Mouse (Mus musculus): ENCODE measurements around the gene Trim14. TPM values are rescaled to one million over a fixed set of nuclear protein-coding genes. Genes with fewer than 3 reads are reported as not detected.

Trim14 gene
- polyA plus RNA-seq, 1 experiment from 2014 or later: 3.1 TPM

DNA sequence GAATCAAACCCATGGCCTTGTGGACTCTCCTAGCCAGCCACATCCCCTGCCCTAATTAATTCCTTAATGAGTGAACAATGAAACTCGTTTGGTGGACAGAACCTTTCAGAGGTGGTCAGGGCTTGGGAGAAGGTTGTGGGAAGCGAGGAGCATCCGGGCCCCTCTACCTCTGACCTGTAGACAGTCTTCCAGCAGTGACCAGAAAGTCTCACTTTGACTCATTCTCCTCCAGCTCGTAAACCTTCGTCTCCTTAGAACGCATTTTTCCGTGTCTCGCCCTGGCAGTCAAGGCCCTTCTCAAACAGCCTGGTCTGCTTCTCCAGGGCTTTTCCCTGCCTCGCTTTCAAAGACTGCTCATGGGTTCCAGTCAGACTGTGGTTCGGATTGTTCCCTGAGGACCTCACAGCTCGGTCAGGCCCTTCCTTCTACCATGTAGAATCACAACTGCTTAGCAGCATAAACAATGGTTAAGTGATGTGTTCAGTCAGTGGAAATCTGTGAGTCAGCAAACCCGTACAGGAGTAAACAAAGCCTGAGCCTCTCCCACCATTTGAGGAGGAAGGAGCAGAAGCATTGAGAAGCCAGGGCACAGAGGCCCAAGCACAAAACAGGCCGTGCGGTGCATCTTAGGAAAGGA lies 24.2 kb upstream of the Trim14 start:
- Histone ChIP-seq H3K4me1 (ENCODE audit: insufficient read depth) (no peaks in the 10 kb centered on the region), H3K9me3 (ENCODE audit: low read depth, low read length) (no peaks in the 10 kb centered on the region), H3K36me3 (ENCODE audit: insufficient read depth) (no peaks in the 10 kb centered on the region), H3K27me3 (ENCODE audit: insufficient read depth, low read length) (no peaks in the 10 kb centered on the region), H3K9ac (no peak overlapping the region), H3K4me3 (ENCODE audit: low read depth, low read length) (no peak overlapping the region), H3K27ac (ENCODE audit: low read depth) (no peak overlapping the region), H3K4me2 (no peak overlapping the region)
- DNase-seq: no peak
- no peak for TF ChIP-seq CTCF (IDR thresholded peaks at IDR 0.05; ENCODE audit: low read depth)
- no peak for ATAC-seq (ENCODE audit: insufficient read depth)
- WGBS: 76% methylated on average over 14 of the region's 14 CpGs

DNA sequence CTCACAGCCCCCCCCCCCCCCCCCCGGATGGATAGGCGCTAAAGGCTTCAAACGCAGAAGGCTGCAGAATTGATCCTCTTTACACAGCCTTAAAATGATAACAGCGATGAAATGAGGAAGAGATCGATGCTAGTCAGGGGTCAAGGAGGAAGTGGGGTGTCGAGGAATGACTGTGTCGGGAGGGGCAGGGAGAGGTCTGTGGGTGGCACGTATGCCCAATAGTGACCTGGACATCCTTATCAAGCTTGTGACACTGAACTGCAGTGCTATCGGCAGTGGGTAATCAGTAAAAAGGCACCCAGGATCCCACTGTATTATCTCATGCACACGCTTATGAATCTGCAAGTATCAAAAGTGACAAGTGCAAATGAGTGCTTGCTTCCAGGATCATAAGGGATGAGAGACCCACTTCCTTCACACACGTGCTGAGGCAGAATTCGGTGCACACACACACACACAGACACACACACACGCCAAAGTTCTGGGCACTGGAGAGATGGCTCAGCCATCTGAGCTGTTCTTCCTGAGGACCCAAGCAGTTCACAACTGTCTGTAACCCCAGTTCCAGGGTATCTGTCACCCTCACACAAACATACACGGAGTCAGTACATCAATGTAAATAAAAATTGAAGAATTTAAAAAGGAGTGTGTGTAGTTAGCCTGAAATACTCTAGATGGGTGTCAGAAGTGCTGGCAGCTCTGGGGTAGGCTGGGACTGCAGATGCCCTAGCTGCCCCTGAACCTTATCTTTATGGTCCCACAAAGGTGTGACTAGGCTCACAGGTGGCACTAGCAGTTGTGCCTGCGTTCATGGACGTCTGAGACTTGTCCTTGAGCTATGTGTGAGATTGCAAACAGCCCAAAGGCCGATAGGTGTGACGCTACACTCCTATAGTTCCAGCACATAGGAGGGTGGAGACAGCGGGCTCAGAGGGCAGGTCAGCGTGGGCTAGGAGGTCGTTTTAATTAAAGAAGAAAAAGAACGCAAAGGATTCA lies 23.0 kb upstream of the Trim14 start:
- H3K4me1 ChIP-seq (ENCODE audit: insufficient read depth): no peaks in the 10 kb centered on the region
- no peak overlapping the region for H3K9ac ChIP-seq
- no peak overlapping the region for H3K4me3 ChIP-seq (ENCODE audit: low read depth, low read length)
- H3K27me3 ChIP-seq (ENCODE audit: insufficient read depth, low read length): no peaks in the 10 kb centered on the region
- H3K27ac ChIP-seq (ENCODE audit: low read depth): no peak overlapping the region
- no peaks in the 10 kb centered on the region for H3K36me3 ChIP-seq (ENCODE audit: insufficient read depth)
- no peaks in the 10 kb centered on the region for H3K9me3 ChIP-seq (ENCODE audit: low read depth, low read length)
- H3K4me2 ChIP-seq: no peak overlapping the region
- ATAC-seq (ENCODE audit: insufficient read depth) (no peak), DNase-seq (no peak)
- TF ChIP-seq CTCF (IDR thresholded peaks at IDR 0.05; ENCODE audit: low read depth): no peak
- 51% methylated on average over 22 of the region's 22 CpGs for WGBS

DNA sequence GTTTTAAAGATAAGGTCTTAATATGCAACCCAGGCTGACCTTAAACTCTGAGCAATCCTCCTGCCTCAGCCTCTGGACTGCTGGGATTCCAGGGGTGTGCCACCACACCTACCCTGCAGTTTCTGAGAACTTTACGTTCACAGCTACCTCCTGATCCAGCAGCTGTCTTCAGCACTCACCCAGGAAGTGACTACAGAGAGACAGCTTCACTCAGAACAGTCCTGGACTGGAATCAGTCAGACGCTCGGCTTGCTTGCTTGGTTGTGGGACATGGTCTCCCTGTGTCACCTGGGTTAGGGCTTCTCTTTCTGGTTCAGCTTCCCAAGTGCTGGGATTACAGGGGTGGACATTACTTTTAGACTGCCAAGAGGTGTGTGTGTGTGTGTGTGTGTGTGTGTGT lies 21.0 kb upstream of the Trim14 start:
- H3K4me1 ChIP-seq (ENCODE audit: insufficient read depth): no peaks in the 10 kb centered on the region
- 66% methylated on average over 3 of the region's 3 CpGs for WGBS
- no peaks in the 10 kb centered on the region for H3K27me3 ChIP-seq (ENCODE audit: insufficient read depth, low read length)
- H3K4me2 ChIP-seq: no peak overlapping the region
- ATAC-seq (ENCODE audit: insufficient read depth) (no peak), DNase-seq (no peak)
- no peak overlapping the region for H3K27ac ChIP-seq (ENCODE audit: low read depth)
- no peak for TF ChIP-seq CTCF (IDR thresholded peaks at IDR 0.05; ENCODE audit: low read depth)
- no peaks in the 10 kb centered on the region for H3K36me3 ChIP-seq (ENCODE audit: insufficient read depth)
- no peak overlapping the region for H3K9ac ChIP-seq
- no peaks in the 10 kb centered on the region for H3K9me3 ChIP-seq (ENCODE audit: low read depth, low read length)
- no peak overlapping the region for H3K4me3 ChIP-seq (ENCODE audit: low read depth, low read length)

DNA sequence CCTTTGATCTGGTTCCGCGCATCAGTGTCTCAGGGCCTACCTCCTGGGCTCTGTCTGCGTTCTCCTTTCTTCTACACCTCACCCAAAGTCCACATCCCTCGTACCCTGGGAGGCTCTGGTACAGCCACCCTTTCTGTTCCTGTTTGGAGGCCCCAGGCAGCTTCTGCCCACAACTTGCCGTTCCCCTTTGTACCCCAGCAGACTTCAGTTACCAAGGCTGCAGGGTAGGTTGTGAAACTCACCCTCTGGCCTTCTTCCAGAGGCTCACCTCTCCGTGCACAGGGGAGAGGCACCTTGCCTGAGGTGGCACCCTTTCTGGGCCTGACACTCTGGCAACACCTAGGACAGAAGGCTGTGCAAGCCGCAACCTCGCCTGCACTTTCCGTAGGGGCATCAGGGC lies 19.8 kb upstream of the Trim14 start:
- ATAC-seq (ENCODE audit: insufficient read depth) (no peak), DNase-seq (no peak)
- H3K4me2 ChIP-seq: no peak overlapping the region
- no peaks in the 10 kb centered on the region for H3K9me3 ChIP-seq (ENCODE audit: low read depth, low read length)
- no peak for TF ChIP-seq CTCF (IDR thresholded peaks at IDR 0.05; ENCODE audit: low read depth)
- H3K9ac ChIP-seq: no peak overlapping the region
- H3K27ac ChIP-seq (ENCODE audit: low read depth): no peak overlapping the region
- H3K4me3 ChIP-seq (ENCODE audit: low read depth, low read length): no peak overlapping the region
- WGBS: 79% methylated on average over 9 of the region's 9 CpGs
- no peaks in the 10 kb centered on the region for H3K36me3 ChIP-seq (ENCODE audit: insufficient read depth)
- no peaks in the 10 kb centered on the region for H3K4me1 ChIP-seq (ENCODE audit: insufficient read depth)
- no peaks in the 10 kb centered on the region for H3K27me3 ChIP-seq (ENCODE audit: insufficient read depth, low read length)

DNA sequence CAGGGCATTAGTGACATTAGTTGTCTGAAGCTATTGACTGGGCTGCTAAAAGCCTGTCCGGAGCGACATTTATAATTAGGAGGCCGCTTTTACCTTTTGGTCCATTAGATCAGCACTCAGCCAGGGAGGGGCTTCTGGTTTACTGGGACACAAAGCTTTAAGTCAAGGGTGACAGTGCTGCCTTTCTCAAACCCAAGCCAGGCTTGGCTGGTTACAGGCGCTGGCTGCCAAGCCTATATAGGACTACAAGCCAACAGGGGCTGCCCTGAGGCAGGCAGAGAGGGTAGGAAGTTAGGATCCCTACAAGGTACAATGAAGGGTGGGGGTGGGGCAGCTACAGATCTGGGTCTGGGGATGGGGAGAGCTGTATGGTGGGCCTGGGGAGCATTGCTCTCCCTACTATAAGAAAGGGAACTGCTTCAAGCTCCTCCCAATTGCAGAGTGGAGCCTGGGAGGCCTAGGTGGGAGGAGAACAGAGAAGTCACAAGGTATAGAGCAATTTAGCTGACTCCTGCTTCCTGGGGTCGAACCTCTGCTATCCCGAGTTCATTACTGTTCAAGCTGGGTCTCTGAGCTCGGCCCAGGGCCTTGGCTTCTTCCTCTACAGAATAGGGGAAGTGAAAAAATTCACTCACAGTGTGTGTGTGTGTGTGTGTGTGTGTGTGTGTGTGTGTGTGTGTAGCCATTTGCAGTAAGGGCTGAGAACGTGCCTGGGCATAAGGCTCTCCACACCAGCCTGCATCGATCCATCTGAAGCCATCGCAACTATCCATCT lies 18.5 kb upstream of the Trim14 start:
- Histone ChIP-seq H3K4me3 (ENCODE audit: low read depth, low read length) (no peak overlapping the region), H3K4me2 (no peak overlapping the region), H3K27me3 (ENCODE audit: insufficient read depth, low read length) (no peaks in the 10 kb centered on the region), H3K36me3 (ENCODE audit: insufficient read depth) (no peaks in the 10 kb centered on the region), H3K4me1 (ENCODE audit: insufficient read depth) (no peaks in the 10 kb centered on the region), H3K9ac (no peak overlapping the region), H3K27ac (ENCODE audit: low read depth) (no peak overlapping the region; the same call in 1 of the 2 replicates), H3K9me3 (ENCODE audit: low read depth, low read length) (no peaks in the 10 kb centered on the region)
- DNase-seq: no peak
- TF ChIP-seq CTCF (IDR thresholded peaks at IDR 0.05; ENCODE audit: low read depth): no peak
- 76% methylated on average over 10 of the region's 10 CpGs for WGBS
- no peak for ATAC-seq (ENCODE audit: insufficient read depth)

DNA sequence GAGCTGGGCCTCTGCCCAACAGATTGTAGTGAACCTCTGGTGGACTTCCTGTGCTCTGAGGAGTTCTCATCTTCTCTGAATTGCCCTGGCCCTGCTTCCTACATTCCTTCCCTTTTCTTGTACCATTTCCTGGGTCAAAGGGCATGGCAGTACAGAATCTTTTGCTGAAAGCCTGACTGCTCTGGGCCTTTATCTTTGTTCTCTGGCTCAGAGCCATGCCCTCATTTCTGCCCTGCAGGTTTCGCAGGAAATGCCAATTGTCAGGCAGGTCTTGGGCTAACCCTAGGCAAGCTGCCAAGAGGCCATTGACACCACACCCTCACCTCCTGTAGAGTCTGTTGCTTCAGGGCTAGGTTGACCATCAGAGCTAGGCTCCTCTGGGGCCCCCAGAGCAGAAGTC lies 17.9 kb upstream of the Trim14 start:
- H3K4me1 ChIP-seq (ENCODE audit: insufficient read depth): no peaks in the 10 kb centered on the region
- no peak overlapping the region for H3K4me2 ChIP-seq
- H3K27me3 ChIP-seq (ENCODE audit: insufficient read depth, low read length): no peaks in the 10 kb centered on the region
- DNase-seq (peak; percentile 53), ATAC-seq (ENCODE audit: insufficient read depth) (no peak)
- WGBS: 46% methylated on average over 1 of the region's 1 CpGs
- H3K36me3 ChIP-seq (ENCODE audit: insufficient read depth): no peaks in the 10 kb centered on the region
- no peak overlapping the region; the same call in 1 of the 2 replicates for H3K27ac ChIP-seq (ENCODE audit: low read depth)
- no peak for TF ChIP-seq CTCF (IDR thresholded peaks at IDR 0.05; ENCODE audit: low read depth)
- no peaks in the 10 kb centered on the region for H3K9me3 ChIP-seq (ENCODE audit: low read depth, low read length)
- no peak overlapping the region for H3K9ac ChIP-seq
- no peak overlapping the region for H3K4me3 ChIP-seq (ENCODE audit: low read depth, low read length)

Data from lung, embryonic 14.5 days (tissue).